Mouse (Mus musculus) forelimb bud, embryonic 11.5 days (tissue): ENCODE measurements around the gene Lgr5.

Experiments used
- DNase-seq: peaks from one replicate; pipeline ENCODE4 v3.0.0-alpha.2; 2012; ENCODE audit warnings: low read depth, low spot score

The Lgr5 gene

DNA sequence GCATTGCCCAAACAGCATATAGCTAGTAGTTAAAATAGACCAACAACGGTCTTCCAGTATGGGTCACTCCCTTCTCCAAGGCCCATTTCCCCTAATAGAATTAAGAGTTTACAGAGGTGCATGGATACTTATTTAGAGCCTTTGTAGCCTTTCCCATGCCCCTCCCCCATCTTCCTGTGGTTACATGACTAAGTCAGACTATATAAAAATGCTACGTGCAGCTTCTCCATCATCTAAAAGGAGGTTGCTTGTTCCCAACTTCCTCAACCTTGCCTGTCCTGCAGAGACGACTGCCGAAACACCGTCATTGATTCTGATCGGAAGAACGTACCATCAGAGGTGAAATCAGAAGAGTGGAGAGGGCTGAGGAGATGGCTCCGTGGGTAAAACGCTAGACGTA is 82.4 kb downstream of the Lgr5 start:
- DNase-seq = no peak

DNA sequence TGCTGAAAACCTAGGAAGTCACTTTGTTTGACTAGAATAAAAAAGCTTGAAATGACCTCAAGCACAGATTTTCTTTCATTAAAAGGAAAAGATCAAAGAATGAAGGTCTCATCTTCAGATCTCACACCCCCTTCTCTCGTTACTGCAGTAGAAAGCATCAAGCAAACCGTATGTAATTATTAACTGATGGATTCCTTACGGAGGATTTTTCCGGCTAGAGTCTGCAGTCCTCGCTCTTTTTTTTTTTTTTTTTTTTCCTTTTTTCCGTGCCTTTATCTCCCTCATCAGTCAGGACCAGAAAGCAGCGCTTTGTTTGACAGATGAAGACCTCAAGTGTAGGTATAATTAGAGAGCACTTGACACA is 93.8 kb downstream of the Lgr5 start:
- no peak for DNase-seq

DNA sequence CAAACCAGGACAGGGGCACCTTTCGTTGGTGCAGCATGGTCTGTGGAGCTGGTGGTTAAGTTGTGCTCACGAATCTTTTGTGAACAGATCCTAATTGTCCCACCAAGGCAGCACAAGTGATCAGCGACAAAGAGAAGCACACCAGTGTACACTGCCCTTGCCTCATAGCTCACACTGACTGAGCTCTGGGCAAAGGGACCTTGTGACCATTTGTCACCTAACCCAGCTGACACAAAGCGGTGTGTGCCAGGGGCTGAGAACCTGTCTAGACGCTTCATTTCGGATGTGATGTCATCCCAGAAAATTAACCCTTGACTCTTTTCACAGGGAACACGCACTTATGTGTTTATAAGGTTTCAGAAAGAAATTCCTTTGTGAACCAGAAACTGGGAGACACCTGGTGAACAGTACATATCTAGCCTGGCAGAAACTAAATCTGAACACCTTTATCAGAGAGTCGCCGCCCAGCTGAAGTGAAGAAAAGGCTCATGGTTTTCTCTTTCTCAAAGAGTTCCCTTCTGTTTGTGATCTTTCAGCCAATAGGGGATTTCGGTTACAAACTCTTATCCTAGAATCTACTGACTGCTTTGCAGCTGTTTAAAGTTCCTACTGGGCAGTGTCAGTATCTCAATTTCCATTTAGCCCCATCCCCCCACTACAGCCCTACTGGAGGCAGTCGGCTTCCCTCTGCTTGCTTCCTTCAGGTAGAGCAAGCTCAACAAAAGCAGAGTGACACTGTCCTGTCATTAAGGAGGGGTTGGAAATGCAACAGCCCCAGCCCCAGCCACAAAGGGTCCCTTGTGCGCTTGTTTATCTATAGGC is 94.4 kb downstream of the Lgr5 start:
- DNase-seq = no peak

GRCm38 (mm10) chr10:115491803-115492510 is 95.6 kb downstream of the Lgr5 start:
- DNase-seq = no peak

DNA sequence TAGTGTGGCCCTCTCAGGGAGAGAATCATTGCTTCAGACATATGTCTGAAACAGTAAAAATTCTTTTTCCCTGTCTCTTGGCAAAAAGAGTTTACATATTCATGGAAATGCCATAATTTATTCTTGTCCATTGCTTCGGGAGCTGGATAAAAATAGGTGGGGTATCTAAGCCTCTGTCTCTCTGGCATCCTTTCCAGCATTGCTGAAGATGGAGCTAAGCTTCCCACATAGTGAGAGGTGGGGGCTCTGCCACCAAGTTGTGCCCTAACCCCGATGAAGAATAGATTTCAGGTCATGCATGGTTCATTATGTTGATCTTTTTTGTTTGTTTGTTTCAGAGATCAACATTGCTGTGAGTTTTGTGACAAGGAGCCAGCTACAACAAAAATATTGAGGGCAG is 102.0 kb downstream of the Lgr5 start:
- DNase-seq = no peak

GRCm38 (mm10) chr10:115484660-115485059 is 102.9 kb downstream of the Lgr5 start:
- DNase-seq = no peak

DNA sequence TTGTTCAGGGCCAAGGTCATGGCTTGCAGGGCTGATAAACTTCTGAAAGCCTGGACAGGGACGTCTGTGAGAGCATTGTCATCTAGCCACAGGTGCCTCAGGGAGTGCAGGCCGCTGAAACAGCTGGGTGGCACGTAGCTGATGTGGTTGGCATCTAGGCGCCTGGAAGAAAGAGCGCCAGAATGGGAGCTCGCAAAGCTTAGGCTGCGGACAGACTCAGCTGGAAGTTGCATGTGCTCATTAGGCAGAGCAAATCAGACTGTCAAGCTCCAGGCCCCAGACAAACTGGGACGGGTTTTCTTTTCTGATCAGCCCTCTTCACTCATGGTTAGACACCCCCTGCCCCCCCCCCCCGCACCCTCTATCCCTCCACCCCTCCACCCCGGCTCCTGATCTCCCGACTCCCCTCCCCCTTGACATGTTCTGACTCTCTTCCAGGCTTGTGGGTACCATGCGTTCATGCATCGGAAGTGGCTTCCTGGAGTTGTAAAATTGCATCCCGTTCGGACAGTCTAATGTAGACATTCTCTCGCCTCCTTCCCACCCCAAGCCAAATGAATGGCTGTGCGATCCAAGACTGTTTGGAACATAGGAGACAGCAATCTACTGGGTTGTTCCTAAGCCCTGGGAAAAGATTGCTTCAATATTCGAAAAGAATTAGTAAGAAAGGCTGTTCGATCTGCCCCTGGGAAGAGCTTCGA is 109.0 kb downstream of the Lgr5 start:
- DNase-seq = no peak

DNA sequence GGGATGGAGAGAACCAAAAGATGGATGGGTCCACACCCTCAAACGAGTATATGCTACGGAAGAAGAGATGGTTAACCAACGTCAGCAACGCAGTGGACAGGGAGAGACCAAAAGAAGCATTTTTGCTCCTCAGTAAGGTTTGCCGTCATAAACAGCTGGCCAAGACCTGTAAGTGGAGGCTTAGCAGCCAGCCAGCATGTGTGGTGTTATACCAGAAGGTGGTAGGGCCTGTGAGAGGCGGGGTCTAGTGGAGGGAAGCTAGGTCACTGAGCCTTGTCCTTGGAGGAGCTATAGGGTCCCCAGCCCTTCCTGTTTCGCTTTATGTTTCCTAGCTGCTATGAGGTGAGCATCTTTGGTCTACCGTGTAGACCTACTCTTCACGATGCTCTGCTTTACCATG is 111.1 kb downstream of the Lgr5 start:
- DNase-seq = no peak

- DNase-seq = no peak
These were observed 112.5 kb downstream of the Lgr5 start for GRCm38 (mm10) chr10:115475000-115475550.

GRCm38 (mm10) chr10:115473213-115473961 is 114.2 kb downstream of the Lgr5 start:
- no peak for DNase-seq

- DNase-seq = no peak
These were observed 116.8 kb downstream of the Lgr5 start for GRCm38 (mm10) chr10:115470621-115471334.

DNA sequence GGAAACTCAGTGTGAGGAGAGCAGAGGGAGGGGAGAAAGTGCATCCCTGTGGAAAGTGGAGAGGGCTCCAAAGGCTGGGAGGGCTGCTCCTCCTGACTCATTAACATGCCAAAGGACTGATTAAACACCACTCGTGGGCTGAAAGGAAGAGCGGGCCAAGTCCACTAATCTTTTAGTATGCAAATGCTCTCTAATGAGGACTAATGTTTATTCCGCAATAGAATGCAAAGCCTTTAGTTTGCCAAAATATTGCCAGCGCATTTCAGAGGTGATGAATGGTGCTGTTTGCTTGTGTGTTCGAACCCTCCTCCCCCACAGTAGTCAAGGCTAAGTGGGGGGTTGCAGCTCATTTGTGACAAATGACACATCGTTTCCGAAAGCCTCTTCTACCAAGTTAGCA is 118.5 kb downstream of the Lgr5 start:
- DNase-seq = no peak

- DNase-seq = no peak
These were observed 118.9 kb downstream of the Lgr5 start for GRCm38 (mm10) chr10:115468632-115469031.

GRCm38 (mm10) chr10:115467985-115468384 is 119.6 kb downstream of the Lgr5 start:
- no peak for DNase-seq

- DNase-seq = no peak
These were observed 121.8 kb downstream of the Lgr5 start for GRCm38 (mm10) chr10:115465778-115466177.

DNA sequence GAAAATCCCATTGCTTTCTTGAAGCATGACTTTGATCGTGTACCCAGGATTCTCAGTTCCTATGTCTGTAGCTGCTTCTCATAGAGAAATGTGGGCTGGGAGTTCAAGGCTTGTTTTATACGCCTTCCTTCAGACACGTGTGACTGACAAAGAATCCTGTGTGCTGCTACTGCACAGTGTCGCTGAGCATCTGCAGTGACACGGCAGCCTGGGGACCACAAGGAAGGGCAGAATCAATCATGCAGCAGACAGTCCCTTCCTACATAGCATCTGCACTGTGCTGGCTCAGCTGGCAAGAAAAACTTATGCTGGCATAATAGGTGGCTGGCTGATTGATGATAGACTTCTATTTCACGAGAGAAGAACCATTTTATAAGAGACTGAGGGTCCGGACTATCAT is 122.5 kb downstream of the Lgr5 start:
- DNase-seq = no peak

GRCm38 (mm10) chr10:115462646-115463045 is 124.9 kb downstream of the Lgr5 start:
- no peak for DNase-seq

DNA sequence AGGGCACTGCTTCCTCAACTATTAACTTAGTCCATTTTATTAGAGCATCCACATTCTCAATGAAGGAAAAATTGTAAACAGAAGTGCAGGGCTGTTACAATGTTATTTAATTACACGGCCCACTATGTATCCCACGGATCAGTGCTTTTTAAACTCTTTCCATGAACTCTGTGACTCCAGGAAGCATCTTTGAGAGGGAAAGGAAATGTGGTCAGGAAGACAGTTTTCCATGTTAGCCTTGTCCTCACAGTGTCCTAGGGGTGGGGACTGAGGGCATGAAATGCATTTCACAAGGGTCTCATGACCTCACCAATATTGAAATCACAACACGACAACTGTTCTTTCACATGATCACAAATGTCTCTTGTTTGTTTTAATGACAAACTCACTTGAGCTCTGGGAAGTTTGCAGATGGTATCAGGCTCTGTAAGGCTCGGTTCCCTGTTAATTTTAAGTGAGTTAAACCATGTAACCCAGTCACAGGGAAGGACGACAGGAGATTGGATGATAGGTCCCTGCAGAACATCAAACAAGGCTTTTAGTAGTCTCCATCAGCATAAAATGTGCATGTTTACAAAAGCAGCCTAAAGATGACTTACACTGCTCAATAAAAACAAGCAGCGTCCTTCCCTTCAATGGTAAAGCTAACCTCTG is 130.1 kb downstream of the Lgr5 start:
- no peak for DNase-seq

DNA sequence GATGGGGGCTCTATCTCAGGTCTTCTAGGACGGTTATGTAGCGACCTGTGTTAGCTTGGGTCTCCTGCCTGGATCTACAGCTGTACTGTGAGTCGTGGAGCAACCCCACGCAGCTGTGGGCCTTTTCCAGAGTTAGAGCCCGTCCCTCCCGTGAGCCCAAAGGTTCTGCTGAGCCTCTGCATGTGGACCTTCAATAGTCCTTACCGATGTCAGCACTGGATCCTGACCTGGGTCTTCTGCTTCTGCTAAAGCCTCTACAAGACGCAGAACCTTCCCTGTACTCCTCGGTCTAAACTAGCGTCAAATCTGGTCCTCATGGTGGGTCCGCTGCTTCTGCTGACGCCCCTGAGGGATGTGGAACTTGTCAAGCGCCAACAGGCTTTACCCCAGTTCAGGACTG is 139.0 kb downstream of the Lgr5 start:
- no peak for DNase-seq

GRCm38 (mm10) chr10:115437286-115437685 is 150.3 kb downstream of the Lgr5 start:
- no peak for DNase-seq
